Mouse (Mus musculus) megakaryocyte-erythroid progenitor cell, adult 5-6 weeks (primary cell): ENCODE measurements around the gene Gse1. TPM values are rescaled to one million over a fixed set of nuclear protein-coding genes. Genes with fewer than 3 reads are reported as not detected.

Experiments
- ATAC-seq: replicated peaks from 2 replicates; pipeline ENCODE4 v1.8.0; 2016; ENCODE audit warnings: mild to moderate bottlenecking, inconsistent platforms; ENCODE audit not compliant: severe bottlenecking, poor library complexity, low FRiP score, low TSS enrichment
- total RNA-seq, 2 experiments: library from RNA; stranded (forward) in 1 of 2; stranded (reverse) in 1 of 2; fragments of 200-1000, 215-1000 nt in 1 of 2; fragments of >200 nt in 1 of 2; fragmentation: Nextera tagmentation in 1 of 2; gene quantifications; 2 replicates each; pipeline ENCODE4 v1.2.3; 2014 to 2017

Gse1 gene
- total RNA-seq, 2 experiments from 2014 or later = 27.2 to 80.6 TPM

GRCm38 (mm10) chr8:120381865-120382264 lies 153.6 kb downstream of the Gse1 start:
- ATAC-seq = no peak

- peak; percentile 43; the same call in 1 of the 2 replicates for ATAC-seq
Measured at GRCm38 (mm10) chr8:120382436-120383203, 154.4 kb downstream of the Gse1 start.

- 0 out of 2 replicates have a peak, but pooled peaks have one; percentile 8 for ATAC-seq
Measured at GRCm38 (mm10) chr8:120383204-120383560, 154.9 kb downstream of the Gse1 start.

- ATAC-seq = no peak
Measured at GRCm38 (mm10) chr8:120383713-120384112, 155.5 kb downstream of the Gse1 start.

GRCm38 (mm10) chr8:120384745-120385144 lies 156.5 kb downstream of the Gse1 start:
- no peak for ATAC-seq

- no peak for ATAC-seq
Measured at GRCm38 (mm10) chr8:120388246-120388645, 160.0 kb downstream of the Gse1 start.

GRCm38 (mm10) chr8:120390598-120390997 lies 162.3 kb downstream of the Gse1 start:
- ATAC-seq = no peak

- ATAC-seq = no peak
Measured at GRCm38 (mm10) chr8:120391856-120392255, 163.6 kb downstream of the Gse1 start.

GRCm38 (mm10) chr8:120393085-120393484 lies 164.8 kb downstream of the Gse1 start:
- ATAC-seq = no peak

- ATAC-seq = no peak
Measured at GRCm38 (mm10) chr8:120393871-120394275, 165.6 kb downstream of the Gse1 start.

GRCm38 (mm10) chr8:120395892-120396291 lies 167.6 kb downstream of the Gse1 start:
- no peak for ATAC-seq

GRCm38 (mm10) chr8:120396756-120397155 lies 168.5 kb downstream of the Gse1 start:
- peak; percentile 9; the same call in 1 of the 2 replicates for ATAC-seq

GRCm38 (mm10) chr8:120397444-120398411 lies 169.5 kb downstream of the Gse1 start:
- ATAC-seq = no peak

- no peak for ATAC-seq
Measured at GRCm38 (mm10) chr8:120399212-120399934, 171.1 kb downstream of the Gse1 start.

- ATAC-seq = no peak
Measured at GRCm38 (mm10) chr8:120401216-120401615, 173.0 kb downstream of the Gse1 start.

GRCm38 (mm10) chr8:120401712-120402111 lies 173.5 kb downstream of the Gse1 start:
- peak; percentile 63 for ATAC-seq

GRCm38 (mm10) chr8:120403606-120404269 lies 175.5 kb downstream of the Gse1 start:
- ATAC-seq = no peak

GRCm38 (mm10) chr8:120404609-120405036 lies 176.4 kb downstream of the Gse1 start:
- ATAC-seq = no peak

- ATAC-seq = no peak
Measured at GRCm38 (mm10) chr8:120406008-120406632, 177.9 kb downstream of the Gse1 start.
